Mouse (Mus musculus): ENCODE data around the gene Ngrn. TPM values are rescaled to one million over a fixed set of nuclear protein-coding genes. Genes with fewer than 3 reads are reported as not detected.

The Ngrn gene
- polyA plus RNA-seq, 1 experiment from 2014 or later, result 68.2 TPM

- peak; percentile 96 for ATAC-seq (ENCODE audit: low FRiP score)
- under 1% methylated on average over 48 of the region's 56 CpGs for WGBS
- Histone ChIP-seq H3K27ac (replicated peaks) (peak within 1 kb of the TSS; percentile 80), H3K27me3 (replicated peaks) (peaks cover 6% of the 10 kb centered on the region; the same call in 1 of the 2 replicates), H3K36me3 (peaks cover 4% of the 10 kb centered on the region; the same call in 1 of the 2 replicates), H3K4me2 (peak within 1 kb of the TSS; percentile 91), H3K4me3 (replicated peaks) (peak within 1 kb of the TSS; percentile 79), H3K4me1 (peaks cover 35% of the 10 kb centered on the region), H3K9ac (replicated peaks) (peak within 1 kb of the TSS; percentile 78), H3K9me3 (replicated peaks) (no peaks in the 10 kb centered on the region)
These were observed 28.5 kb upstream of the Ngrn start, which contains the start of the genes Cib1 and Gdpgp1 for GRCm38 (mm10) chr7:80232489-80233029. TSS of gene Cib1 (minus strand) at chr7:80232813. TSS of gene Gdpgp1 (plus strand) at chr7:80232865.

GRCm38 (mm10) chr7:80233799-80234198 lies 27.2 kb upstream of the Ngrn start:
- Histone ChIP-seq H3K9ac (replicated peaks) (0 out of 2 replicates have a peak overlapping the region, but pooled peaks have one; percentile 38), H3K4me3 (replicated peaks) (peak overlapping the region; percentile 79)

GRCm38 (mm10) chr7:80238542-80238941 lies 22.5 kb upstream of the Ngrn start:
- no peak for ATAC-seq (ENCODE audit: low FRiP score)
- Histone ChIP-seq H3K36me3 (peaks cover 35% of the 10 kb centered on the region), H3K9ac (replicated peaks) (no peak overlapping the region), H3K4me3 (replicated peaks) (no peak overlapping the region), H3K9me3 (replicated peaks) (no peaks in the 10 kb centered on the region), H3K4me2 (no peak overlapping the region), H3K27me3 (replicated peaks) (no peaks in the 10 kb centered on the region), H3K27ac (replicated peaks) (no peak overlapping the region), H3K4me1 (peaks cover 18% of the 10 kb centered on the region)
- 89% methylated on average over 10 of the region's 10 CpGs for WGBS

More at GRCm38 (mm10) chr7:80233799-80234198, 27.2 kb upstream of the Ngrn start:
- Histone ChIP-seq H3K36me3 (peaks cover 8% of the 10 kb centered on the region), H3K27me3 (replicated peaks) (peaks cover 6% of the 10 kb centered on the region; the same call in 1 of the 2 replicates), H3K4me1 (peaks cover 35% of the 10 kb centered on the region), H3K4me2 (peak overlapping the region; percentile 91), H3K9me3 (replicated peaks) (no peaks in the 10 kb centered on the region), H3K27ac (replicated peaks) (no peak overlapping the region)
- no peak for ATAC-seq (ENCODE audit: low FRiP score)
- WGBS, result 63% methylated on average over 9 of the region's 9 CpGs

GRCm38 (mm10) chr7:80241661-80242060 lies 19.4 kb upstream of the Ngrn start:
- H3K36me3 ChIP-seq, result peaks cover 35% of the 10 kb centered on the region
- H3K27me3 ChIP-seq (replicated peaks), result no peaks in the 10 kb centered on the region
- H3K9ac ChIP-seq (replicated peaks), result no peak overlapping the region
- 0 out of 2 replicates have a peak, but pooled peaks cover 2% of the 10 kb centered on the region for H3K4me1 ChIP-seq
- no peak overlapping the region for H3K4me2 ChIP-seq
- H3K4me3 ChIP-seq (replicated peaks), result no peak overlapping the region
- H3K27ac ChIP-seq (replicated peaks), result no peak overlapping the region
- WGBS, result 85% methylated on average over 4 of the region's 4 CpGs
- H3K9me3 ChIP-seq (replicated peaks), result no peaks in the 10 kb centered on the region
- no peak for ATAC-seq (ENCODE audit: low FRiP score)

GRCm38 (mm10) chr7:80244851-80245250 lies 16.2 kb upstream of the Ngrn start:
- Histone ChIP-seq H3K36me3 (0 out of 2 replicates have a peak, but pooled peaks cover 17% of the 10 kb centered on the region), H3K27ac (replicated peaks) (no peak overlapping the region), H3K4me3 (replicated peaks) (no peak overlapping the region), H3K4me2 (no peak overlapping the region), H3K9me3 (replicated peaks) (no peaks in the 10 kb centered on the region), H3K4me1 (0 out of 2 replicates have a peak, but pooled peaks cover 5% of the 10 kb centered on the region), H3K27me3 (replicated peaks) (no peaks in the 10 kb centered on the region), H3K9ac (replicated peaks) (no peak overlapping the region)
- 90% methylated on average over 4 of the region's 4 CpGs for WGBS
- ATAC-seq (ENCODE audit: low FRiP score), result no peak

GRCm38 (mm10) chr7:80246148-80246721 lies 14.8 kb upstream of the Ngrn start, which contains the start of gene Ttll13:
TSS of gene Ttll13 (plus strand) at chr7:80246376.
- Histone ChIP-seq H3K27ac (replicated peaks) (peak within 1 kb of the TSS; percentile 89), H3K4me3 (replicated peaks) (peak within 1 kb of the TSS; percentile 64), H3K36me3 (0 out of 2 replicates have a peak, but pooled peaks cover 3% of the 10 kb centered on the region), H3K4me2 (peak within 1 kb of the TSS; percentile 62), H3K4me1 (0 out of 2 replicates have a peak, but pooled peaks cover 5% of the 10 kb centered on the region), H3K9ac (replicated peaks) (peak within 1 kb of the TSS; percentile 69), H3K27me3 (replicated peaks) (no peaks in the 10 kb centered on the region), H3K9me3 (replicated peaks) (no peaks in the 10 kb centered on the region)
- peak; percentile 98 for ATAC-seq (ENCODE audit: low FRiP score)
- WGBS, result under 1% methylated on average over 48 of the region's 48 CpGs

- Histone ChIP-seq H3K9ac (replicated peaks) (no peak overlapping the region), H3K4me2 (peak overlapping the region; percentile 62), H3K4me3 (replicated peaks) (peak overlapping the region; percentile 64), H3K27ac (replicated peaks) (peak overlapping the region; percentile 89), H3K4me1 (0 out of 2 replicates have a peak, but pooled peaks cover 5% of the 10 kb centered on the region), H3K9me3 (replicated peaks) (no peaks in the 10 kb centered on the region), H3K36me3 (no peaks in the 10 kb centered on the region), H3K27me3 (replicated peaks) (no peaks in the 10 kb centered on the region)
- 66% methylated on average over 7 of the region's 7 CpGs for WGBS
- ATAC-seq (ENCODE audit: low FRiP score), result no peak
These were observed 14.2 kb upstream of the Ngrn start for GRCm38 (mm10) chr7:80246859-80247258.

GRCm38 (mm10) chr7:80252437-80252836 lies 8.6 kb upstream of the Ngrn start:
- ATAC-seq (ENCODE audit: low FRiP score), result no peak
- WGBS, result 79% methylated on average over 7 of the region's 7 CpGs
- no peak overlapping the region for H3K9ac ChIP-seq (replicated peaks)
- H3K4me3 ChIP-seq (replicated peaks), result no peak overlapping the region
- H3K27me3 ChIP-seq (replicated peaks), result peaks cover 7% of the 10 kb centered on the region; the same call in 1 of the 2 replicates
- H3K27ac ChIP-seq (replicated peaks), result no peak overlapping the region
- no peaks in the 10 kb centered on the region for H3K36me3 ChIP-seq
- H3K4me1 ChIP-seq, result no peaks in the 10 kb centered on the region
- no peak overlapping the region for H3K4me2 ChIP-seq
- H3K9me3 ChIP-seq (replicated peaks), result no peaks in the 10 kb centered on the region

- H3K27me3 ChIP-seq (replicated peaks), result peaks cover 10% of the 10 kb centered on the region
- H3K4me1 ChIP-seq, result no peaks in the 10 kb centered on the region
- H3K4me2 ChIP-seq, result no peak overlapping the region
- no peaks in the 10 kb centered on the region for H3K36me3 ChIP-seq
- H3K9me3 ChIP-seq (replicated peaks), result no peaks in the 10 kb centered on the region
- no peak for ATAC-seq (ENCODE audit: low FRiP score)
- WGBS, result 84% methylated on average over 11 of the region's 11 CpGs
- H3K27ac ChIP-seq (replicated peaks), result no peak overlapping the region
- H3K9ac ChIP-seq (replicated peaks), result no peak overlapping the region
- H3K4me3 ChIP-seq (replicated peaks), result no peak overlapping the region
These were observed 8.1 kb upstream of the Ngrn start for GRCm38 (mm10) chr7:80252886-80253285.

- H3K9ac ChIP-seq (replicated peaks), result no peak overlapping the region
- H3K36me3 ChIP-seq, result no peaks in the 10 kb centered on the region
- no peak overlapping the region for H3K4me2 ChIP-seq
- 79% methylated on average over 2 of the region's 2 CpGs for WGBS
- no peak overlapping the region for H3K27ac ChIP-seq (replicated peaks)
- H3K4me1 ChIP-seq, result peaks cover 6% of the 10 kb centered on the region
- H3K27me3 ChIP-seq (replicated peaks), result peaks cover 33% of the 10 kb centered on the region
- H3K9me3 ChIP-seq (replicated peaks), result no peaks in the 10 kb centered on the region
- no peak for ATAC-seq (ENCODE audit: low FRiP score)
- H3K4me3 ChIP-seq (replicated peaks), result no peak overlapping the region
These were observed 5.0 kb upstream of the Ngrn start for GRCm38 (mm10) chr7:80255981-80256380.

GRCm38 (mm10) chr7:80257706-80258105 lies 3.3 kb upstream of the Ngrn start:
- H3K4me3 ChIP-seq (replicated peaks), result no peak overlapping the region
- no peak for ATAC-seq (ENCODE audit: low FRiP score)
- peaks cover 33% of the 10 kb centered on the region for H3K27me3 ChIP-seq (replicated peaks)
- H3K36me3 ChIP-seq, result no peaks in the 10 kb centered on the region
- H3K4me2 ChIP-seq, result no peak overlapping the region
- H3K4me1 ChIP-seq, result peaks cover 16% of the 10 kb centered on the region
- WGBS, result 72% methylated on average over 2 of the region's 2 CpGs
- H3K9me3 ChIP-seq (replicated peaks), result no peaks in the 10 kb centered on the region
- no peak overlapping the region for H3K27ac ChIP-seq (replicated peaks)
- H3K9ac ChIP-seq (replicated peaks), result no peak overlapping the region

Measured in neural tube, embryonic 15.5 days (tissue).